Mouse (Mus musculus) embryonic facial prominence, embryonic 11.5 days (tissue): ENCODE measurements around the gene Kif1bp. TPM values are rescaled to one million over a fixed set of nuclear protein-coding genes. Genes with fewer than 3 reads are reported as not detected.
"Not testable (repeated sequence)": the region's sequence is repeated elsewhere in the genome, so short reads cannot be mapped to it uniquely, and the experiment has no call there.

Experiments used
- ATAC-seq: fragments of 200-750 bp; cut with Nextera tagmentation; replicated peaks from 2 replicates; pipeline ENCODE4 v1.8.0; 2017; ENCODE audit warnings: low read depth; ENCODE audit not compliant: insufficient number of reproducible peaks, low FRiP score, low TSS enrichment
- DNase-seq: peaks from one replicate; pipeline ENCODE4 v3.0.0-alpha.2; 2015; ENCODE audit warnings: low spot score
- H3K27ac ChIP-seq: fragments of 300-500 bp; sonication (generic); replicated peaks from 2 replicates; pipeline ENCODE4 v1.5.1; 2014; ENCODE audit warnings: mild to moderate bottlenecking, low read depth, low read length, control low read depth
- H3K27me3 ChIP-seq: fragments of 300-500 bp; sonication (generic); 2 replicates; pipeline ENCODE4 v1.6.1; 2014; ENCODE audit warnings: mild to moderate bottlenecking, low read length, moderate library complexity, mixed read lengths; ENCODE audit not compliant: control insufficient read depth, insufficient read depth
- H3K36me3 ChIP-seq: fragments of 300-500 bp; sonication (generic); replicated peaks from 2 replicates; pipeline ENCODE4 v1.6.1; 2014; ENCODE audit warnings: low read depth, mild to moderate bottlenecking, low read length, moderate library complexity, mixed read lengths; ENCODE audit not compliant: control insufficient read depth, insufficient read depth
- H3K4me1 ChIP-seq: fragments of 300-500 bp; sonication (generic); 2 replicates; pipeline ENCODE4 v1.6.1; 2014; ENCODE audit warnings: low read length, mixed read lengths; ENCODE audit not compliant: control insufficient read depth, insufficient read depth
- H3K4me2 ChIP-seq: fragments of 300-500 bp; sonication (generic); 2 replicates; pipeline ENCODE4 v1.6.1; 2014; ENCODE audit warnings: low read depth, mild to moderate bottlenecking, control low read depth, low read length, moderate library complexity
- H3K4me3 ChIP-seq: fragments of 300-500 bp; sonication (generic); 2 replicates; pipeline ENCODE4 v1.5.1; 2014; ENCODE audit warnings: low read depth, low read length, control low read depth
- H3K9ac ChIP-seq: fragments of 300-500 bp; sonication (generic); replicated peaks from 2 replicates; pipeline ENCODE4 v1.6.1; 2014; ENCODE audit warnings: mild to moderate bottlenecking, control low read depth, low read length
- H3K9me3 ChIP-seq: fragments of 300-500 bp; sonication (generic); replicated peaks from 2 replicates; pipeline ENCODE4 v1.6.1; 2016; ENCODE audit warnings: mild to moderate bottlenecking, low read length, inconsistent platforms, mixed read lengths; ENCODE audit not compliant: control insufficient read depth
- whole genome bisulfite sequencing: fragments of 180-500 bp; shearing (Covaris S2); extraction: QIAGEN DNeasy Blood & Tissue Kit; methylation state at CpG from one replicate; pipeline ENCODE4 v1.1.7; 2014; 5-methylcytosine and 5-hydroxymethylcytosine counted together
- polyA plus RNA-seq: library from polyadenylated mRNA; unstranded; fragments of >200 nt; fragmentation: Nextera tagmentation; extraction: Ambion mirVana; gene quantifications from 2 replicates; pipeline ENCODE4 v1.2.1, GENCODE M21; 2014

Gene Kif1bp
- polyA plus RNA-seq, 1 experiment from 2014 or later, result 48.5 TPM

DNA sequence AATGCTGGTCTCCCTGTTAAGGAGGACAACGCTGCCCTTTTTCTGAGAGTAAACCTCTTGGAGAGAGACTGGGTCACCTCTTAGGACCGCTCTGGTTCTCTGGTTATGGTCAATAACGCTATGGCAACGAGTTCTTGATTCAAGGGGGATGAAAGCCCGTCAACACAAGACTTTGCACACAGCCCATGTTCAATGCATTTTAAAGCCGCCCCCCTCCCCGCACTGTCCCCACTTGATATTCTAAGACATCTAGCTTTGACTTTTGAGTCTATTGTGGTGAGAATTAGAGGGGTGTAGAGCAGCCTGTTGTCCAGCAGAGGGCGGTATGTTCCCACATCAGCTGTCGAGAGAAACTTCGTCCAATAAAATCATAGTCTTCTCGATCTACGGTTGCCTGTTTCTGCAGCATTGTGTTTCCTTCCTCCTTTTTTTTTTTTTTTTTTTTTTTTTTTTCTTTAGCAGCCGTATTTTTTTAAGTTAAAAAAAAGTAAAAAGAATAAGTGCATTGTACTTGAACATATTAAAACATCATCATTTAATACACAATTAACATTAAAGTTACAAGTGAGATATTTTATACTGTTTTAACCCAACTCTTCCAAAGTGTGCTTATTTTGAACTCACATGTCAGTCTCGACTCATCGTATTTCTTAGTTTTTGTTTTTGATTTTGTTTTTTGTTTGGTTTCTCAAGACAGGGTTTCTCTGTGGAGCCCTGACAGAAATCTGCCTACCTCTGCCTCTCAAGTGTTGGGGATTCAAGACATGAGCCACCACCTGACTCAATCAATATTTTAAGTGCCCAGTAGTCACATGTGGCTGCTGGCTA, 78.0 kb downstream of the Kif1bp start:
- no peak overlapping the region for H3K27ac ChIP-seq
- H3K4me3 ChIP-seq, result no peak overlapping the region
- no peaks in the 10 kb centered on the region for H3K27me3 ChIP-seq
- DNase-seq, result peak; percentile 87
- no peaks in the 10 kb centered on the region for H3K4me1 ChIP-seq
- no peaks in the 10 kb centered on the region for H3K9me3 ChIP-seq
- no peak; the same call in 1 of the 2 replicates for ATAC-seq
- H3K4me2 ChIP-seq, result no peak overlapping the region
- WGBS, result 25% methylated on average over 15 of the region's 15 CpGs
- no peak overlapping the region for H3K9ac ChIP-seq
- no peaks in the 10 kb centered on the region for H3K36me3 ChIP-seq

GRCm38 (mm10) chr10:62491681-62492080, 86.6 kb downstream of the Kif1bp start:
- H3K9ac ChIP-seq, H3K4me2 ChIP-seq, H3K36me3 ChIP-seq, H3K4me3 ChIP-seq, H3K9me3 ChIP-seq, H3K4me1 ChIP-seq, H3K27ac ChIP-seq, ATAC-seq, DNase-seq, H3K27me3 ChIP-seq: not testable (repeated sequence)
- 87% methylated on average over 3 of the region's 3 CpGs for WGBS

Other genes starting within 250 kb of the Kif1bp start
- gene Hk1, start 198.5 kb downstream of the Kif1bp start, polyA plus RNA-seq, result 19.9 and 21.6 TPM in 2 replicates
- gene Hkdc1, start 156.0 kb downstream of the Kif1bp start, polyA plus RNA-seq, result 0.11 and 0.41 TPM in 2 replicates
- gene 4930507D05Rik, start 129.0 kb downstream of the Kif1bp start, polyA plus RNA-seq, result 0.89 and 1.2 TPM in 2 replicates
- 30.3 and 31.2 TPM in 2 replicates for gene Supv3l1, start 128.7 kb downstream of the Kif1bp start, polyA plus RNA-seq
- 95.0 and 101 TPM in 2 replicates for gene Vps26a, start 91.7 kb downstream of the Kif1bp start, polyA plus RNA-seq
- gene Srgn, start 51.0 kb downstream of the Kif1bp start, polyA plus RNA-seq, result 4.1 and 6.9 TPM in 2 replicates
- gene Ddx21, start 23.8 kb upstream of the Kif1bp start, polyA plus RNA-seq, result 38.6 and 40.8 TPM in 2 replicates
- 167 and 187 TPM in 2 replicates for gene Ddx50, start 72.8 kb upstream of the Kif1bp start, polyA plus RNA-seq
- 2.7 and 3.1 TPM in 2 replicates for gene Stox1, start 147.7 kb upstream of the Kif1bp start, polyA plus RNA-seq
- gene Ccar1, start 213.8 kb upstream of the Kif1bp start, polyA plus RNA-seq, result 145 and 158 TPM in 2 replicates